Mouse (Mus musculus) MEL-GATA-1-ER (cell line): Measurements from ENCODE around the gene Tcp11l2.

ENCODE experiments used
- DNase-seq: peaks from one replicate; pipeline ENCODE4 v3.0.0-alpha.2; 2012; ENCODE audit warnings: low read depth; ENCODE audit errors: extremely low read depth

The Tcp11l2 gene

GRCm38 (mm10) chr10:84654029-84654428 lies 77.6 kb downstream of the Tcp11l2 start:
- DNase-seq = no peak

DNA sequence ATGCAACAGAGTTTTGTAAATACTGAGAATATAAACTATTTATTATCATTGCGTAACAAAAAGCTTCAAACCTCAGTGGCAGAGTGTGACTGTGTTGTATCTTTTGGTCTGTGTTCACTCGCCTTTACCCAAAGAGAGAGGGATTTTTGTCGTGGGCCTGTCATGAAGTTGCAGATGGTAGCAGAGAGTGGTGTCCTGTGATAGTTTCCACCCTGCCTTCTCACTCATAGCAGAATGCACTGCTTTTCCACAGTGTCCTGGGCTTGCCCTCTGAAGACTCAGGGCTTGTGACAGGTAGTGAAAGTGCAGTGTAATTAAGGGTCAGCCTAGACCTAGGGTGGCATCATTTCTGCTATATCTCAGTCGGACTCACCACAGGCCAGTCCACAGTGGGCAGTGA lies 78.3 kb downstream of the Tcp11l2 start:
- no peak for DNase-seq

DNA sequence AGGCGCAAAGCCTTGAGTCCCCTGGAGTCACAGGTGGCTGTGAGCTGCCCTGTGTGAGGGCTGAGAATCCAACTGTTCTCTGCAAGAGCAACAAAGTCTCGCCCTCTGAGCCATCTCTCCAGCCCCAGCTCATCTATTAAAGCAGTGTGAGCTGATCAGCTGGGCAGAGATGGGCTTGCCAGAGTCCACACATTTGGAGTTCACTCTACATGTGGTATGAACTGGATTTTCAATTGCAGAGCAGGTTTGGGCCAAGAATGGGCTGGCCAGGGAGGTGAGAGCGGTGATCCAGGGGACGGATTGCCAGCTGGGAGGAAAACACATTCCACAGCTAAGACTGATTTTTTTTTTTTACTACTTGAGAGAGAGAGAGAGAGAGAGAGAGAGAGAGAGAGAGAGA lies 80.2 kb downstream of the Tcp11l2 start:
- no peak for DNase-seq

DNA sequence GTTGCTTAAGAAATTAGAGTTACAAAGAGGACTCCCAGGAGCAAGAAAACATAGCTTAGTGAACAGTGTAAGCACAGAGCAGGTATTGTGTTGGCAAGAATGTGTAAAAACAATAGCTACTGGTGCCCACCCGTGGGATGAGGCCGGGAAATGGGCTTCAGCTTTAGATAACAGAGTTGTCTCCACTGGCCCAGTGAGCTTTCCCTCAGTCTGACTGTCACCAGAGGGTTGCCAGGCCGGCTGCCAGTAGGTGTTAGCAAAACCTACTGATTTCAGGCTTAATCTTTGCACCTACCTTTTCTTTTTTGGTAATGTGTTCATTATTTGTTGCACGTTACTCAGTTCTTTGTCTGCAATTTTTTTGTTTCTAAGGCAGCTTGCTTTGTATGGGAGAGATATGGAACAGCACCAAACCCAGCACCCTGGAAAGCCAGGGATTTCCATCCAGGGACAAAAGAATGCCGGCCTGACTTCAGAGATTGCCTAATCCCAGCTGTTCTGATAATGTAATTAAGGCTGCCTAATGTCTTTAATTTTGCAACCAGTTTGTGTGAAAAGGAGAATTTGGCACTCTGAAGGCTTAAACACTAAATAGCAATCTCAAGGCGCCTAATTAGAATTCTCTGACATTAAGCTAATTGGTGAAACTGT lies 81.1 kb downstream of the Tcp11l2 start:
- no peak for DNase-seq

DNA sequence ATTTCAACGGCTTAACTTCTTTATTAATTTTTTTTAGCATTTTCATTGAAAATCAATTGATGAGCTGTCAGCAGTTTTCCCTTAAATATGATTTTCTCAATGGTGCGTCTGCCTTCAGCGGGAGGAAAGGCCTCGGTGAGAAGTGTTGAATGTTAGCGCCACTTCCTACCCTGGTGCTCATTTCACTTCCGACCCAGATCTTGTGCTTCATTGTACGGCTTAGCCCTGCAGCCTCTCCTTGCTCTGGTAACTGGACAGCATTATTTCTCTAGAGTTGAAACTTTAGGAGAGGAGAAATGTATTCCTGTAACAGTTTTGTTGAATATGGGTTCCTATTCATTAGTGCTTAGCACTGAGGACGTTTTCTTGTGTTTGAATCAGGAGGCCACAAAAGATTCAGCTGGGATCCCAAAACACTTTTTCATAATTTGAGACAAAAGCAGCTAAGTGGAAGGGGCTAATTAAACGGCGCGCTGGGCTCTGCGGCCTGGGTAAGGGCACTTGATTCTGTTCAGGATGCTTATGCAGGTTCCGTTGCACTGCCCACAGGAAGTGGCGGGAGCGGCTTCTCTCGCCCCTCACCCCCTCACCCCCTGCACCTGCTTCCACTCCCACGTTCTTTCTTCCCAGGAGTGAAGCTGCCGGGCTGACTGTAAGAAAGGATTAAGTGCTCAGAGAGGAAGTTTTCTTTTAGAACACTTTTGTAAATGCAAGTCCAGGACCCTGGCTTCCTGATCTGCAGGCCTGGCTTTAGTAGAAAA lies 81.8 kb downstream of the Tcp11l2 start:
- DNase-seq = no peak

GRCm38 (mm10) chr10:84659281-84659680 lies 82.9 kb downstream of the Tcp11l2 start:
- no peak for DNase-seq

GRCm38 (mm10) chr10:84662138-84662537 lies 85.7 kb downstream of the Tcp11l2 start:
- DNase-seq = no peak
